Mouse (Mus musculus): ENCODE measurements around the gene Ddx52. TPM values are rescaled to one million over a fixed set of nuclear protein-coding genes. Genes with fewer than 3 reads are reported as not detected.
A peak's percentile ranks its signal among the peaks of the same experiment; 100 is the strongest.

Gene Ddx52
- polyA plus RNA-seq (2011; ENCODE audit: insufficient read depth, insufficient read length, low replicate concordance, missing spikeins), result 12.6 and 19.4 TPM in 2 replicates

DNA sequence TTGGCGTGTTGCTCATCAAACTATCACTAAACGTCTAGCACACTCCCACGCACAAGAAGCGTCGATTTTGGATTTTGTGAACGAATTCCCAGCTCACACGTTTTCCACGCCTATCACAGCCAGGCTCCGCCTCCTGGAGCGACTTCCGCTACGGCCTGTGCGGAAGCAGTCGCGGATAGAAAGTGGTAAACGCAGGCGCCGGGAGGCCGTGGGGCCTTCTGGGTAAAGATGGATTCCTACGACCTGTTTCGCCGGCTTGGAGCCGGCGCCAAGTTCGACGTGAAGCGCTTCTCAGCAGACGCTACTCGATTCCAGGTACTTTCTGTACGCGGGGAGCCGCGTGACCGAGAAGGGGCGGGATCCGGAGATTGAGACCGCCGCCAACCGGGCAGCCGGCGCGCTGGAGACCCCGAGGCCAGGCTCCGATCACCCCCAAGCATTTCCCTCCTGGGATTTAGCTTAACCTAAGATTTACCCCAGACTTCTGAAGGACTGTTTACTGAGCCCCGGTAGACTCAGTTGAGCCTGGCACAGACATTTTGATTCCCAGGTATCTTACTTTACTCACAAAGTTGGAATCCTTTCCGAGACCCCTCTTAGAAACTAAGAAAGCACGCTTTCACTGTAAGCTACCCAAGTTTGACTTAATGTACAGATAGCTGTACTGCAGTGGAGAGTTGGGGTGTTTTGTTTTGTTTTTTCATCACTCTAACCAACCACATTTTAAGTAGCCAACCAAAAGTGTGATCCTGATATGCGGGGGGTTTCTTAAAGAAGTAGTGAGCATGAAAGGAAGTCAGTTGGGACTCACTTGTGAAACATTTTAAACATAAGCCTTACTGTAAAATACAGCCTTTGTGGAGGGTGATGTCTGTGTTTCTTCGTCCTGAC, at the start of gene Ddx52:
TSS of gene Ddx52 (plus strand) at position 113 of the 891 bp plus-strand sequence.
- TF ChIP-seq POLR2A (IDR thresholded peaks at IDR 0.05; ENCODE audit: borderline replicate concordance, control insufficient read depth, low read depth, low read length), result peak; percentile 64; the same call in 1 of the 2 replicates
- no peak for TF ChIP-seq CTCF (IDR thresholded peaks at IDR 0.05; ENCODE audit: control insufficient read depth, insufficient read depth, low read length)
- Histone ChIP-seq H3K4me1 (ENCODE audit: control insufficient read depth, insufficient read depth, low read length) (no peaks in the 10 kb centered on the region), H3K4me3 (replicated peaks; ENCODE audit: control insufficient read depth, low read depth, low read length) (peak within 1 kb of the TSS; percentile 82), H3K27ac (ENCODE audit: control insufficient read depth, insufficient read depth, low read depth, low read length, poor library complexity) (peak within 1 kb of the TSS; percentile 68)
- 2% methylated on average over 49 of the region's 49 CpGs for WGBS

GRCm38 (mm10) chr11:83893325-83893724, 48.5 kb upstream of the Ddx52 start:
- no peak overlapping the region for H3K4me3 ChIP-seq (replicated peaks; ENCODE audit: control insufficient read depth, low read depth, low read length)
- 65% methylated on average over 9 of the region's 9 CpGs for WGBS

DNA sequence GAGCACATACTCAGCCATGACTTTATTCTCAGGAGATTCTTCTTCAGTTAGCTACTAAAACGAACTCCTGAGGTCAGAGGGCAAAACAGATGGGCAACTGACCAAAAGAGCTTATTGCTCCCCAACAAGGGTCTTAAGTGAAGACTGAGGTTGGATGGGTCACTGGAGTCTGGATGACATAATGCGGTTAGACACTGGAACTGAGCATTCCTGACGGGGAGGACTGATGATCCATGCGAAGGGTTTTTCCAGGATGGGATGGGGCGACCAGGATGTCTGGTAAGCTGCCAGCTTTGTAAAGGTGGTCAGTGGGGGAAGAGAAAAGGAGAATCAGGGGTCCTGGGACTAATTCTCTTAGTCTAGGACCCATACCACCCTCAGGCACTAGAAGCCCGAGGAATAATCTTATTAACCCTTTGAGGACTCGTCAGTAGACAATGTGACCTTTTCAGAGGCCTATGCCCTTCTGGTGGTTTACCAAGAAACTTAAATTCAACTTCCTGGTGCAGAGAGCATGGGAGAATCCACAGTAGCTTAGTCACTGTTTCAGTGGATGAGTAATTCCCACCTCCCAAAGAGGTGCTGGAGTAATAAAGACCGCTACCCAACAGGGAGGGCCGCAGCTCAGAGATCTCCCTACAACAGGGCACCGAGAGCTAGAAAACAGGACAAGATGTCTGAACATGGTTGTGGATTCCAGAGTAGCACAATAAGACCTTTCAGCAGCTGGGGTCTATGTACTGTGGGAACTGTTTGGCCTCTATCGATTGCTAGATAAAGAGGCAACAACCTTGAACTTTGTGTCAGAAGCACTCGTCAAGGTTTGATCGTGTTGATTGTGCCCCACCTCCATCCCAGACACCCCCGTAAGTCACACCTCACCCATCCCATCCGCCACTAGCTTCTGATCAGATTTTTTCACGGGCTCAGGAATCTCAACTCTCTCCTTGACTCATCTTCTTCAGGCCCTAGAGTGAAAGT, 45.1 kb upstream of the Ddx52 start:
- no peaks in the 10 kb centered on the region for H3K4me1 ChIP-seq (ENCODE audit: control insufficient read depth, insufficient read depth, low read length)
- WGBS, result 77% methylated on average over 16 of the region's 16 CpGs
- H3K27ac ChIP-seq (ENCODE audit: control insufficient read depth, insufficient read depth, low read depth, low read length, poor library complexity), result no peak overlapping the region
- TF ChIP-seq CTCF (IDR thresholded peaks at IDR 0.05; ENCODE audit: control insufficient read depth, insufficient read depth, low read length) (no peak), POLR2A (IDR thresholded peaks at IDR 0.05; ENCODE audit: borderline replicate concordance, control insufficient read depth, low read depth, low read length) (no peak)
- no peak overlapping the region for H3K4me3 ChIP-seq (replicated peaks; ENCODE audit: control insufficient read depth, low read depth, low read length)

More at GRCm38 (mm10) chr11:83893325-83893724, 48.5 kb upstream of the Ddx52 start:
- no peaks in the 10 kb centered on the region for H3K4me1 ChIP-seq (ENCODE audit: control insufficient read depth, insufficient read depth, low read length)
- H3K27ac ChIP-seq (ENCODE audit: control insufficient read depth, insufficient read depth, low read depth, low read length, poor library complexity), result no peak overlapping the region
- TF ChIP-seq POLR2A (IDR thresholded peaks at IDR 0.05; ENCODE audit: borderline replicate concordance, control insufficient read depth, low read depth, low read length), result no peak
- no peak for TF ChIP-seq CTCF (IDR thresholded peaks at IDR 0.05; ENCODE audit: control insufficient read depth, insufficient read depth, low read length)

DNA sequence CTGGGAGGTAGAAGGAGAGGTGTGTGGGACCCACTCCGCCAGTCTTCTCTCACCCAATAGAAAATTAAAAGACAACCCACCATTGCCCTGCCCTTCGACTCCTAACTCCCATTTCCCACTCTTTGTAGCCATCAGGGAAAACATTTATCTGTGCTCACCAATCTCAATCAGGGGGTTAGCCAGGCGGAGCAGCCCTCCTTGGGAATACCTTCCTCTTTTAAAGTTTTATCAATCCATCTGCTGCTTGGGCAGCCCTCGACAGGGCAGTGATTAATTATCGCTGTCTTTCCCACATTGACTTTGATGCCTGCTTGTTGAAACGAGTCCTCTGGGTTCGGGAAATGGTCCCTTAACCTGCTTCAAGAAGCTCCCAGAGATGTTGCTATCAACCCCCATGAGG, 44.3 kb upstream of the Ddx52 start:
- no peak for TF ChIP-seq CTCF (IDR thresholded peaks at IDR 0.05; ENCODE audit: control insufficient read depth, insufficient read depth, low read length)
- no peak for TF ChIP-seq POLR2A (IDR thresholded peaks at IDR 0.05; ENCODE audit: borderline replicate concordance, control insufficient read depth, low read depth, low read length)
- Histone ChIP-seq H3K4me3 (replicated peaks; ENCODE audit: control insufficient read depth, low read depth, low read length) (no peak overlapping the region), H3K4me1 (ENCODE audit: control insufficient read depth, insufficient read depth, low read length) (no peaks in the 10 kb centered on the region), H3K27ac (ENCODE audit: control insufficient read depth, insufficient read depth, low read depth, low read length, poor library complexity) (no peak overlapping the region)
- 61% methylated on average over 7 of the region's 7 CpGs for WGBS

DNA sequence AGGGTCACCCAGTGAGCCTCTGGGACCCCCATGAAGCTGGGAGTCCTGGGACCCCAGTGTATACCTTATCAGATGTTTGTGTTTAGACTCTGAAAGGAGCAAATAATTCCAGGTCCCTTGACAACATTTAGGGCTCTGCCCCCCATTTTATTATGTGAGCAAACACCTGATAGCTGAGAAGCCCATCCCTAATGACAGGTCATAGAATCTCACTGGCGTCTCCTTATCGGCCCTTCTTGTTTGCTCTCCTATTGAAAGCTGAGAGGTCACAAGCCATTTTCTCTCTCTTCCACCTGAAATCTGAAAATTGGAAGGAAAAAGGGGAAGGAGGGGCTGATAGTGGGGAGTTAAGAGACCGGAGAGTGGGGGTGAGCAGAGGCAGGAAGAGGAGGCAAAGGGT, 39.0 kb upstream of the Ddx52 start:
- TF ChIP-seq CTCF (IDR thresholded peaks at IDR 0.05; ENCODE audit: control insufficient read depth, insufficient read depth, low read length) (no peak), POLR2A (IDR thresholded peaks at IDR 0.05; ENCODE audit: borderline replicate concordance, control insufficient read depth, low read depth, low read length) (no peak)
- Histone ChIP-seq H3K4me1 (ENCODE audit: control insufficient read depth, insufficient read depth, low read length) (no peaks in the 10 kb centered on the region), H3K4me3 (replicated peaks; ENCODE audit: control insufficient read depth, low read depth, low read length) (no peak overlapping the region), H3K27ac (ENCODE audit: control insufficient read depth, insufficient read depth, low read depth, low read length, poor library complexity) (no peak overlapping the region)
- 71% methylated on average over 3 of the region's 3 CpGs for WGBS

DNA sequence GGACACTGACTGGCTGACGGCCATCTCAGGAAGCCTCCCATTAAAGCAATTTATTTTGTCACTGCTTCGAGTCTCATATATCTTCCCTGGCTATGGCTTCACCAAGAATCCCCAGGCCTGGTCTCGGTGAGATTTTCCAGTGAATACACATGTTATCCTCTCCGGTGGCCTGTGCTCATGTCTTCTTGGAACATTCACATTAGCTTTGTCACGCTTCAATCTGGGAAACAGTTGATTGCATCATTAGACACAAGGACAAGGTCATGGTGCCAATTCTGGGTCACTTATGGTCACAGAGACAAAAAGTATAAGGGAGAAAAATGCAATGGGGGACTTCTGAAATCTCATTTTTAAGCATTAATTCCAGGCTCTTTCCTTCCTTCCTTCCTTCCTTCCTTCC, 36.1 kb upstream of the Ddx52 start:
- Histone ChIP-seq H3K4me1 (ENCODE audit: control insufficient read depth, insufficient read depth, low read length) (no peaks in the 10 kb centered on the region; the same call in 1 of the 2 replicates), H3K27ac (ENCODE audit: control insufficient read depth, insufficient read depth, low read depth, low read length, poor library complexity) (no peak overlapping the region), H3K4me3 (replicated peaks; ENCODE audit: control insufficient read depth, low read depth, low read length) (no peak overlapping the region)
- WGBS, result 77% methylated on average over 5 of the region's 5 CpGs
- no peak for TF ChIP-seq POLR2A (IDR thresholded peaks at IDR 0.05; ENCODE audit: borderline replicate concordance, control insufficient read depth, low read depth, low read length)
- no peak for TF ChIP-seq CTCF (IDR thresholded peaks at IDR 0.05; ENCODE audit: control insufficient read depth, insufficient read depth, low read length)

GRCm38 (mm10) chr11:83908376-83908775, 33.5 kb upstream of the Ddx52 start:
- TF ChIP-seq CTCF (IDR thresholded peaks at IDR 0.05; ENCODE audit: control insufficient read depth, insufficient read depth, low read length), result no peak
- no peak for TF ChIP-seq POLR2A (IDR thresholded peaks at IDR 0.05; ENCODE audit: borderline replicate concordance, control insufficient read depth, low read depth, low read length)
- WGBS, result 62% methylated on average over 7 of the region's 7 CpGs
- Histone ChIP-seq H3K4me3 (replicated peaks; ENCODE audit: control insufficient read depth, low read depth, low read length) (no peak overlapping the region), H3K4me1 (ENCODE audit: control insufficient read depth, insufficient read depth, low read length) (no peaks in the 10 kb centered on the region; the same call in 1 of the 2 replicates), H3K27ac (ENCODE audit: control insufficient read depth, insufficient read depth, low read depth, low read length, poor library complexity) (no peak overlapping the region)

All from bone marrow, adult 2 months (tissue).